Mouse (Mus musculus) heart, postnatal 10 days (tissue): ENCODE measurements around the gene Cav2. TPM values are rescaled to one million over a fixed set of nuclear protein-coding genes. Genes with fewer than 3 reads are reported as not detected.
A peak's percentile ranks its signal among the peaks of the same experiment; 100 is the strongest.

Experiments
- DNase-seq, 2 experiments: peaks; one replicate each; pipeline ENCODE4 v3.0.0; 2021
- intact Hi-C: fragments of 180-260 bp; cut with DNase I; formaldehyde crosslinking; loops from one replicate; pipeline ENCODE4 v1.15.1; 2025
- total RNA-seq, 2 experiments: library from RNA; stranded (reverse); gene quantifications; 2 replicates each; pipeline ENCODE4 v1.2.3; 2021

Cav2 gene
- 10 to 100 TPM; 70.9 to 79.4 TPM for total RNA-seq

DNA sequence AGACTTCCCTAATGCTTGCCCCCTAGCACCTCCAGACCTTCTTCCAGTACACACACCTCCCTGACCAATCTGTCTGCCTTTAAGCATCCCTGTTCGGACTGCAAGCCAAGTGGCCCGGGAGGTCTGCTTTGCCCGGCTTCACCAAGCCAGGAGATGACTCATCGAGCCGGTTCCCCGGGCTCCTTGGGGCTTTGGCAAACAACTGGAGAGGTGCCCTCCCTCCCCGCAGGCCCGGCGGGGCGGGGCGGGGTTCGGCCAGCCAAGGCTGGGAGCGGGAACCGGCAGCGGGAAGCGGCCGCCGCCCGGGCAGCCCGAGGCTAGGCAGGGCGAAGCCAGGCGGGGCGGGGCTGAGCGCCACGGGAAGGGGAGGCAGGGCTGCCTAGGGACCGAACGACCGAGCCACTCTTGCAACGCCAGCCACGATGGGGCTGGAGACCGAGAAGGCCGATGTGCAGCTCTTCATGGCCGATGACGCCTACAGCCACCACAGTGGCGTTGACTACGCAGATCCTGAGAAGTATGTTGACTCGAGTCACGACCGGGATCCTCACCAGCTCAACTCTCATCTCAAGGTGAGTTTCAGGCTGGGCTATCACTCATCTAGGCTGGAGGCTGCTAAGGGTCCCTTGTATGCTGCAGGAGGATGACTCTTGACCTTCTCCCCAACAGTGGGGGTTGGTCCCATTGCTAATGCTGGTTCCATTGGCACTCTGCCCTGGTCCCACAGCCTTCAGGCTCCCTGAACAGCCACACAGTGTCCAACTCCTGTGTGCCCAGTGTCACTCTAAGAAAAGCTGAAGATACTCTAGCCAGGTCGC, at the start of gene Cav2:
TSS of gene Cav2 (plus strand) at position 247 of the 818 bp plus-strand sequence.
- DNase-seq = peak; percentile 83 to 87
- intact Hi-C loops = loop anchor here (1.0 to 2.0 kb wide), 3 partner anchors 25 to 110 kb away; partner anchors contain the start of gene Cav1

GRCm38 (mm10) chr6:17239693-17240092, 41.3 kb upstream of the Cav2 start:
- no peak for DNase-seq
- intact Hi-C loops = no loop called here

GRCm38 (mm10) chr6:17241013-17241412, 40.0 kb upstream of the Cav2 start:
- DNase-seq = no peak
- intact Hi-C loops = no loop called here

GRCm38 (mm10) chr6:17246959-17247358, 34.0 kb upstream of the Cav2 start:
- intact Hi-C loops = no loop called here
- no peak for DNase-seq

DNA sequence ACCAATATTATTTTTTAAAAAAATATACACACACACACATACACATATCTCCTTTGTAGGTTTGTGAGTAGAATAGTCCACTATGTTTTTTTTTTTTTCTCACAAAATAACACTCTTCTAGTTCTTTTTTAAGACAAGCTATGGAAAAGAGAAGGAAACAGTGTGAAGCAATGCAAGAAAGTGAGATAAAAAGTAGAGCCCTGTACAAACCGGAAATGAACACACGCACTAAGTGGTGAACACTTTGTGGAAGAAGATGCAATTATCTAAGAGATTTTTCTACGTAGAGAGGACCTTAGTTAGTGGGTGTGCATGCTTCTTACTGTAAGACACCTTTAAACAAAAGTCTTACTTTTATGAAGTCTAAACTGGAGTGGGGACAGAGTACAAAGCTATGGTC, 33.3 kb upstream of the Cav2 start:
- intact Hi-C loops = no loop called here
- no peak for DNase-seq

- no peak for DNase-seq
- intact Hi-C loops = no loop called here
These were observed 32.7 kb upstream of the Cav2 start for GRCm38 (mm10) chr6:17248241-17248640.

DNA sequence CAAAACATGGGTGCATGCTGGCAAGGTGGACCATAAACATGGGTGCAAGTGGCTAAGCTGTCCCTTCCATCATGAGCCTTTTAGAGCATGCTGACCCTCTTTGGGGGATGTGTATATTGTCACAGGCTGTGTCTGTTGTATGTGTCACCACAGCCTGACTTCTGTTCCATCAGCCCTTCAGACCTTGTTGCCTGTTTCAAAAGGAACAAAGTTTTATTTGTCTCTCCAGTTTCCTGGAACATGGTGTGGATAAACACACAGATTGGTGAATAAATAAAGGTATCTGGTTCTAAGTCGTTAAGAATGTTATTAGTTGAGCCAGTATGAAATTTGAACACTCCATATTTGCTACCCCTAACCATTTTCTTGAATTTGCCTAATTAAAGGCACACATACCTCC, 29.0 kb upstream of the Cav2 start:
- intact Hi-C loops = no loop called here
- no peak for DNase-seq

GRCm38 (mm10) chr6:17258142-17258541, 22.8 kb upstream of the Cav2 start:
- intact Hi-C loops = no loop called here
- no peak for DNase-seq

DNA sequence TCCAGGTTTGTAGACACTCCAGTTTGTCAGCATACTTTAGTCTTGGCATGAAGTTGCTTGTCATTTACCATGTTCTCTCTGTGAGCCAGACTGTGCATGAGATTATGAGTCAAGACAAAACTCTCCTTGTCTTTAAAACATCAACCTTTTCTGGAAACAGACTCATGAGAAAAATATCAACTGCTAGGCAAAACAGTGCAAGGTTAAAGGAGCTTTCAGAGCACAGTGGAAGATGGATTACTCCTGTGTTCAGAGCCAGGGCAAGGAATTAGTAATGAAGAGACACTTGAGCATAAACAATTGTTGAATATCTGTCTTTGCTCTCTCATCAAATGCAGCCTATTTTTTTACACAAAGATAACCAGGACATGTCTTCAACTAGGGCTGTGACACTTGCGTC, 22.1 kb upstream of the Cav2 start:
- intact Hi-C loops = no loop called here
- DNase-seq = no peak

DNA sequence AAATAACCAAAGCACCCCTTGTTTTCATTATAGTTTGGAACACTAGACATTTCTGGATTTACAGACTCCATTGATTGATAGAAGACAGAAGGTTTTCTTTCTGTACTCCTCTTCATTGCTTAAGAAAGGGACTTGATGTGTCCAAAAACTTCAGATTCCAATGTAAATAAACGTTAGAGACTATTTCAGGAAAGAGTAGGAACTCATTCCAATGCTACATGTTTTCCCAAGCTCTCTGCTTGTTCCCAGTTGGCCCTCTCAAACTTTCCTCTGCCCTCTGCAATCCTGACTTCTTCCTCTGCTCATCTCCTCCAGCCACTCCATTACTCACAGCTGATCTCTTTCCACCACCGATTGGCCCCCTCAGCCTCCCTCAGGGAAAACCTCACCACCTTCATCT, 18.2 kb upstream of the Cav2 start:
- intact Hi-C loops = no loop called here
- DNase-seq = no peak

DNA sequence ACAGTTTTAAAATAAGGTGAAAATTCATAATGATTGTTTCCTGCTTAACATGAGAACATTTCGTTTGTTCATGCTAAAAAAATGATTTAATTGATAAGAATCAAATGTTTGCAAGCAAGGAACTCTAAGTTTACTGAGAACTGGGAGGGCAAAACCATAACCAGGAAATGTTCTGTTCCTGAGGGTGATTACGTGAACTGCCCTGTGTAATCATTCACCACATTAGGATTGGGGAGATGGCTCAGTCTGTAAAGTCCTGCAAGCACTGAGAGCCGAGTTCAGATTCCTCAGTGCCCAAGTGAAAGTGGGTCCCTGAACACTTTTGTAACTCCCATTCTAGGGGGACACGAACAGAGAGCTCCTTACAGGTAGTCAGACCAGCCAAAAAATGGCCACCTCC, 15.9 kb upstream of the Cav2 start:
- intact Hi-C loops = no loop called here

DNA sequence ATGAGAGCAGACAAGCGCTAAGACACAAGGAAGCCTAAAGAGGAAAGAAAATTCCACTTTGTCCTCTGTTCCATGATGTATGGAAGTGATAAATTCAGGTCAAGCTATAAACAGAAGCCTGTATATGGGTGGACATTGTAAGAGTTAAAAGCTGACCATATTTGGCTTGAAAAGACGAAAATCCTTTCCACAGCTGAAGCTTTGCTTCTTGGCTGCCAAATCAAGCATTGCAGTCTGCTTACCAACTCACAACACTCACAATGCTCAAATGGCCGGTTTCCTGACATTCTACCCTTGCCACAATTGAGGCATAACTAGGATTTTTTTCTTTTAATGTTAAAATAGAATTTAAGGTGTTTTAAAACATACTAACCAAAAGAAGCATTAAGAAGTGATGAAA, 14.5 kb upstream of the Cav2 start:
- intact Hi-C loops = no loop called here
- DNase-seq = no peak

More for the DNA sequence above, 15.9 kb upstream of the Cav2 start:
- no peak for DNase-seq

DNA sequence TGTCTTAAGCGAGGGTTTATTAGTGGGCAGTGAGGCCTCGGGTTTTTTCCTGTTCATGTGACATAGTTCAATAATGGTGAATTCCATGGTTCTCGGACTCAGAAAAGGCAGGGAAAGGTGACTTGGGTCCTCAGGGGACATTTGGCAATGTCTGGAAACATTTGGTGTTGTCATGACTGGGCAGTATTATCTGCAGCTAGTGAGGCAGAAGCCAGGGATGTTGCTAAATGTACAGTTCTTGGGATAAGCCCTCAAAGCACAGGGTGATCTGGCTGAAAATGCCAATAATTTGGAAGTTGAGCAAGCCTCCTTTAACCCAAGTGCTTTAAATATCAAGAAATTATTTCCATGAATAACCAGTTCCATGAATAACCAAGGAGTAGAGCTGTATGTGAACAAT, 2.6 kb upstream of the Cav2 start:
- intact Hi-C loops = no loop called here
- no peak for DNase-seq

DNA sequence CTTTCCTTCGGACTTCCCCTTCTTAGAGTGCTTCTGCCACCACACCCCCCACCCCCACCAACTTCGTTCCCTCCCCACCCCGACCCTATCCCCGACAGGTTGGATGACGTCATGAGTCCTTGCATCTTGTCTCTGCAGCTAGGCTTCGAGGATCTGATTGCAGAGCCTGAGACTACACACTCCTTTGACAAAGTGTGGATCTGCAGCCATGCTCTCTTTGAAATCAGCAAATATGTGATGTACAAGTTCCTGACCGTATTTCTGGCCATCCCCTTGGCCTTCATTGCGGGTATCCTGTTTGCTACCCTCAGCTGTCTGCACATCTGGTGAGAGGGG, 740 bp downstream of the Cav2 start:
- intact Hi-C loops = loop anchor here (1.0 to 2.0 kb wide), 4 partner anchors 25 to 111 kb away; partner anchors contain the start of gene Cav1
- peak in 1 of 2 experiments; percentile 24 for DNase-seq

DNA sequence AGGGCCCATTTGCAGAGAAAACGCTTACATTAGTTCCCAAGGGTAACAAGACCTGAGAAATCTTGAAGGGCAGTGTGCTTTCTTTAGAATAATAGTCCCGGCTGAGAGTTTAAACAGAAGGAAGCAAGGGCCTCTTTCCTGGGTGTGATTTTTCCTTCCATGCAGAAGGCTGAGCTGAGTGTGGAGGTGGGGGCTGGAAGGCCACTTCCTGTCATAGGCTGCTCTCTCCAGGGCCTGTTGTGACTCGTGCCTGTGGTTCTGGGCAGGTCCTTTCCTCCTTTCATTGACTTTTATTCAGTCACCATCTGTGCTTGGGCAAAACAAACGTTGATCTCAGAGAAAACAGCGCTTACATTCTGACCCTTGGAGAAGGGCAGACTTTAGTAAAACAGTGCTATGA, 1.2 kb downstream of the Cav2 start:
- DNase-seq = peak; percentile 39 to 45
- intact Hi-C loops = loop anchor here (2.0 kb wide), 1 partner anchor 83 kb away; no protein-coding TSS in a partner anchor

- intact Hi-C loops = loop anchor here (2.0 kb wide), 1 partner anchor 85 kb away; no protein-coding TSS in a partner anchor
- DNase-seq = no peak
These were observed 2.8 kb downstream of the Cav2 start for GRCm38 (mm10) chr6:17283834-17284233.

- intact Hi-C loops = no loop called here
- DNase-seq = no peak
These were observed 5.4 kb downstream of the Cav2 start for GRCm38 (mm10) chr6:17286381-17286780.

- DNase-seq = no peak
- intact Hi-C loops = no loop called here
These were observed 14.1 kb downstream of the Cav2 start for GRCm38 (mm10) chr6:17295116-17295515.

DNA sequence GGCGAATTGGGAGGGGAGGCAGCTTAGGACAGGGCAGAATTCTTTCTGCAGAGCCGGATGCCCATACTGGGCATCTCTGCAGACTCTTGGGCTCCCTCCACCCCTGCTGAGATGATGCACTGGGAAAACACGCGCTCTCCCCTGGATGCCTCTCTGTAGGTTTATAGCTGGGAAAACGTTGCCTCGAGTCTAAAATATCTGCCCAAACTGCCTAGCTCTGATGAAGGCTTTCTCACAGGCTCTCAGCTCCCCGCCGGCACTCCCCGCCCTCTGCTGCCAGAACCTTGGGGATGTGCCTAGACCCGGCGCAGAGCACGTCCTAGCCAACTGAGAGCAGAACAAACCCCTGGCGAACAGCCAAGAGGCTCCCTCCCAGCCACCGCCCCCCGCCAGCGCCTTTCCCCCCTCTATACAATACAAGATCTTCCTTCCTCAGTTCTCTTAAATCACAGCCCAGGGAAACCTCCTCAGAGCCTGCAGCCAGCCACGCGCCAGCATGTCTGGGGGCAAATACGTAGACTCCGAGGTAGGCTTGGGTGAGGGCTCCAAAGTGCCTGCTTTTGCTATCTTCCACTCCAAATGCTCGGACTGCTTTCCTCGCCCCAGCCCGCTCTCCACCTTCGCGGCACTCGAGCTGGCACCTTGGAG, 25.1 kb downstream of the Cav2 start, which contains the start of gene Cav1:
TSS of gene Cav1 (plus strand) at position 382 of the 648 bp plus-strand sequence.
- peak; percentile 81 to 82 for DNase-seq
- intact Hi-C loops = loop anchor here (1.0 to 2.0 kb wide), 3 partner anchors 25 to 135 kb away; partner anchors contain the start of gene Cav2

GRCm38 (mm10) chr6:17306602-17307325, 25.8 kb downstream of the Cav2 start:
- DNase-seq = peak in 1 of 2 experiments; percentile 36
- intact Hi-C loops = loop anchor here (1.0 to 2.0 kb wide), 4 partner anchors 25 to 196 kb away; partner anchors contain the start of gene Cav2
